Mouse (Mus musculus) layer of hippocampus, postnatal 36 days (tissue): ENCODE data around the gene Magea1. TPM values are rescaled to one million over a fixed set of nuclear protein-coding genes. Genes with fewer than 3 reads are reported as not detected.
"Not testable (repeated sequence)": the region's sequence is repeated elsewhere in the genome, so short reads cannot be mapped to it uniquely, and the experiment has no call there.

Source experiments
- DNase-seq, 2 experiments: peaks; one replicate each; pipeline ENCODE4 v3.0.0; 2022
- total RNA-seq, 2 experiments: library from RNA; stranded (reverse); gene quantifications; 2 replicates each; pipeline ENCODE4 v1.2.3; 2021

Gene Magea1
- total RNA-seq = not detected

DNA sequence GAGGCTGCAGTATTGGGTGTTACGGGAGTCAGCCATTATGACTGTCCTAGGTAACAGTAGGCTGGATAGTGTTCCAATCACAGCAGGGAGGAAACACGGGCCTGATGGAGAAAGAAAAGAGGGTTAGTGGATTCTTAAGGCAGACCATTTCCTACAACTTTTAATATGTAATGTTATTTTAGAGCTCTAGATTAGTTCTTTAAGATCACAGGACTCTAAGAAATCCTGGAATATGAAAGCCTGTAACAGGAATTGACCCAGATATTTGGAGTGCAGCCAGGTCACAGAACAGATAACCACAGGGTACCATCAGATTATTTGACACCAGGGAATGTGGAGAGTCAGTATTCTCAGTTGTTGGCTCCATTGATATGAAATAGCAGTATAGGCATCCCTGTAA lies at the start of gene Magea1:
Magea1 (minus strand) TSS at position 101 of the 400 bp plus-strand sequence.
- not testable (repeated sequence) for DNase-seq

DNA sequence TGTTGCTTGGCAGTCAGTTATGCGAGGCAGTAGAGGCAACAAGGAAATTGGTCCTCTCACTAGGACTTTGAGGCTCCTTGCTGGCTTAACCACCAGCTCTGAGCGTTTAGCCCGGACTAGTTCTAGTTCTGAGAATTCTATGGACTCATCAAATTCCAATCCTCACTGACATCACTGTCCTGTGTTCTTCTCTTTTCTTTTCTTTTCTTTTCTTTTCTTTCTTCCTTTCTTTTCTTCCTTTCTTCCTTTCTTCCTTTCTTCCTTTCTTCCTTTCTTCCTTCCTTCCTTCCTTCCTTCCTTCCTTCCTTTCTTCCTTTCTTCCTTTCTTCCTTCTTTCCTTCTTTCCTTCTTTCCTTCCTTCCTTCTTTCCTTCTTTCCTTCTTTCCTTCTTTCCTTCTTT lies 38.7 kb upstream of the Magea1 start, which contains the start of gene Cldn34b2:
Cldn34b2 (minus strand) TSS at position 101 of the 400 bp plus-strand sequence.
- DNase-seq = not testable (repeated sequence)

DNA sequence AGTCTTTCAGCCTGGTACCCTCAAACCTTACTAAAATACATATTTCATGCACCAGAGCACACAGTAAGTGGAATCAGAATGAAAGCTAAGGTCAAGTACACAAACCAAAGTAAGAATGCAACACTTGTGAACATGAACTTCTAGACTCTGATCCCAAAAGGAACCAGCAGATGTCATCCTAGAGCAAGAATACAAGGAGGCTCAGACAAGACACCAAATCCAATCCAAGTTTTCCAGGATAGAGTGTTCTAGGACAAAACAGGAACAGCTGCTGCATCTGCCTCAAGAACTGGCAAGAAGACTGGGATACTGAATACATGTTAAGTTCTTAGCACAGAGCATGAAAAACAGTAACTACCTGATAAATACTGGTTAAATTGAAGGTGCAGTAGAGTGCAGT lies 8.4 kb upstream of the Magea1 start:
- no peak for DNase-seq

DNA sequence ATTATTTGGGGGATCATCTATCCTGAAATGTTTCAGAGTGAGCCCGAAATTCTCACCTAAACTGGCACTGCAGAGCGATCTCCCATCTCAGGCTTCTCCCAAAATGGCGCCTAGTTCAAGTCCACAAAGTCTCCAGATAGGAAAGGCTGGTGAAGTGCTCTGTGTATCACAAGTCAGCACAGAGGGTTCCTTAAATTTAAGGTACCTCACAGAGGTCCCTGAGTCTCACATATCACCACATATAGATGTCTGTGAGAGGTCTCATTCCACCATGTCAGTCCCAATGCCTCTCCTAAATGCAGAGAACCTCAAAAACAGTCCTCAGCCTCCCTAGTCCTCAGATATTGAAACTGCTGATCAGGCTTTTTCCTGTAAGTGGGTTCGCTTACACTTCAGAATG lies 4.0 kb upstream of the Magea1 start, which contains the start of gene Magea2:
Magea2 (minus strand) TSS at position 101 of the 400 bp plus-strand sequence.
- not testable (repeated sequence) for DNase-seq

DNA sequence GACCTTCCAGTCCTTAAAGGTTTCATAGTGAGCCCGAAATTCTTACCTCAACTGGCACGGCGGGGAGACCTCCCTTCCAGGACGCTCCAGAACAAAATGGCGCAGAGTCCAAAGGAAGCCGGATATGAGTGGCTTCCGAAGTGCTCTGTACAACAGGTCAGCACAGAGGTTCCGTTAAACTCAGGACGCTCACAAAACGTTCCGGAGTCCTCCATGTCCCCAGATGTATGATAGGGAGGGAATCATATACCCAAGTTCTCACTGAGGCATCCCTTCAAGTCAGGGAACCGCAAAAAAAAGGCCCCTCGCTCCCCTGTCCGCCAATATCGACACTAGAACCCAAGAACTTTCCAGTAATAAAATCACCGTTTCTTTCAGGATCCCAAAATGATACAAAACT lies 26.5 kb downstream of the Magea1 start, which contains the start of gene Magea5:
Magea5 (minus strand) TSS at position 101 of the 400 bp plus-strand sequence.
- DNase-seq = not testable (repeated sequence)

Other genes starting within 250 kb of the Magea1 start
- not detected for gene Cldn34b1, start 199.5 kb downstream of the Magea1 start, total RNA-seq
- not detected for gene Magea6, start 153.8 kb downstream of the Magea1 start, total RNA-seq
- gene Magea3, start 140.3 kb downstream of the Magea1 start, total RNA-seq = not detected
- gene Magea8, start 93.9 kb downstream of the Magea1 start, total RNA-seq = not detected
- not detected for gene Magea5, start 26.6 kb downstream of the Magea1 start, total RNA-seq
- not detected for gene Magea2, start 3.9 kb upstream of the Magea1 start, total RNA-seq
- not detected for gene Cldn34b2, start 38.6 kb upstream of the Magea1 start, total RNA-seq
- gene Sat1, start 126.7 kb upstream of the Magea1 start, total RNA-seq = 10 to 100 TPM; 66.2 to 67.2 TPM
- gene Acot9, start 172.7 kb upstream of the Magea1 start, total RNA-seq = 10 to 100 TPM; 15.9 to 18.9 TPM